Mouse (Mus musculus) G1E (cell line): Measurements from ENCODE around the gene Top2a. TPM values are rescaled to one million over a fixed set of nuclear protein-coding genes. Genes with fewer than 3 reads are reported as not detected.

ENCODE experiments used
- ATAC-seq: 2 replicates; pipeline ENCODE4 v1.8.0; 2016; ENCODE audit warnings: mild to moderate bottlenecking; ENCODE audit not compliant: insufficient number of reproducible peaks, poor library complexity, low FRiP score, severe bottlenecking; ENCODE audit errors: extremely low read depth
- DNase-seq: peaks from one replicate; pipeline ENCODE4 v3.0.0; 2012; ENCODE audit warnings: low spot score
- H3K27me3 ChIP-seq: 2 replicates; pipeline ENCODE4 v1.6.1; 2012; ENCODE audit warnings: mild to moderate bottlenecking, low read length, inconsistent platforms; ENCODE audit not compliant: insufficient read depth
- H3K36me3 ChIP-seq: replicated peaks from 2 replicates; pipeline ENCODE3; 2012; ENCODE audit warnings: mild to moderate bottlenecking, inconsistent platforms
- H3K4me1 ChIP-seq: 2 replicates; pipeline ENCODE4 v1.6.1; 2012; ENCODE audit warnings: low read depth, low read length, inconsistent platforms, mixed read lengths; ENCODE audit not compliant: insufficient read depth
- H3K4me3 ChIP-seq: 2 replicates; pipeline ENCODE4 v1.5.1; 2012; ENCODE audit warnings: low read depth, mild to moderate bottlenecking, inconsistent platforms, low read length, moderate library complexity, mixed read lengths
- H3K9me3 ChIP-seq: replicated peaks from 2 replicates; pipeline ENCODE4 v1.6.1; 2012; ENCODE audit warnings: inconsistent platforms
- CTCF ChIP-seq: IDR thresholded peaks from 2 replicates; pipeline ENCODE4 v1.5.1; 2012; ENCODE audit warnings: low read depth, low read length, inconsistent platforms, mixed read lengths
- GATA1 ChIP-seq: IDR thresholded peaks from 2 replicates; pipeline ENCODE4 v1.6.1; 2012; ENCODE audit warnings: borderline replicate concordance, low read length, inconsistent platforms, mixed read lengths
- GATA2 ChIP-seq: IDR thresholded peaks from 2 replicates; pipeline ENCODE4 v1.6.1; 2012; ENCODE audit warnings: low read depth, low read length, inconsistent platforms, borderline replicate concordance
- POLR2AphosphoS5 ChIP-seq: IDR thresholded peaks from 2 replicates; pipeline ENCODE4 v1.6.1; 2012; ENCODE audit warnings: low read depth, low read length, inconsistent platforms; ENCODE audit not compliant: insufficient replicate concordance
- TAL1 ChIP-seq: conservative IDR thresholded peaks from 2 replicates; pipeline ENCODE4 v1.6.1; 2012; ENCODE audit warnings: low read depth, low read length, inconsistent platforms, mixed read lengths
- polyA plus RNA-seq: library from polyadenylated mRNA; stranded (reverse); fragments of >175 nt; gene quantifications from 2 replicates; pipeline ENCODE4 v1.2.3, GENCODE M21; 2012
- total RNA-seq, 2 experiments: library from RNA; stranded (forward) in 1 of 2; stranded (reverse) in 1 of 2; fragments of 200-1000 nt in 1 of 2; fragments of >200 nt in 1 of 2; fragmentation: Nextera tagmentation in 1 of 2; gene quantifications; 2 replicates each; pipeline ENCODE4 v1.2.3; 2014 to 2017

Gene Top2a
- total and polyA plus RNA-seq, 3 experiments, result 89.9 to 752 (median 497) TPM

- no peak for ATAC-seq
Measured at GRCm38 (mm10) chr11:98952736-98953135, 71.3 kb downstream of the Top2a start.

GRCm38 (mm10) chr11:98952111-98952510 is 71.9 kb downstream of the Top2a start:
- no peak for ATAC-seq

More at GRCm38 (mm10) chr11:98952736-98953135, 71.3 kb downstream of the Top2a start:
- Histone ChIP-seq H3K27me3 (no peaks in the 10 kb centered on the region), H3K4me3 (no peak overlapping the region), H3K4me1 (peaks cover 98% of the 10 kb centered on the region), H3K36me3 (peaks cover 67% of the 10 kb centered on the region), H3K9me3 (no peaks in the 10 kb centered on the region)
- no peak for TF ChIP-seq GATA1
- no peak for TF ChIP-seq GATA2
- TF ChIP-seq CTCF, result no peak
- TF ChIP-seq TAL1, result no peak
- no peak for TF ChIP-seq POLR2AphosphoS5
- DNase-seq, result no peak

GRCm38 (mm10) chr11:98951026-98951906 is 72.7 kb downstream of the Top2a start:
- Histone ChIP-seq H3K9me3 (no peaks in the 10 kb centered on the region), H3K4me3 (peak overlapping the region; percentile 14; the same call in 1 of the 2 replicates), H3K27me3 (no peaks in the 10 kb centered on the region), H3K36me3 (peaks cover 57% of the 10 kb centered on the region), H3K4me1 (peaks cover 96% of the 10 kb centered on the region)
- DNase-seq, result no peak
- TF ChIP-seq POLR2AphosphoS5, result no peak
- no peak for TF ChIP-seq GATA1
- TF ChIP-seq TAL1, result no peak
- TF ChIP-seq CTCF, result no peak
- TF ChIP-seq GATA2, result no peak
- no peak for ATAC-seq

More at GRCm38 (mm10) chr11:98952111-98952510, 71.9 kb downstream of the Top2a start:
- peaks cover 99% of the 10 kb centered on the region for H3K4me1 ChIP-seq
- no peak for DNase-seq
- no peaks in the 10 kb centered on the region for H3K9me3 ChIP-seq
- no peaks in the 10 kb centered on the region for H3K27me3 ChIP-seq
- peaks cover 63% of the 10 kb centered on the region for H3K36me3 ChIP-seq
- H3K4me3 ChIP-seq, result no peak overlapping the region
- TF ChIP-seq TAL1, result no peak
- no peak for TF ChIP-seq GATA1
- no peak for TF ChIP-seq POLR2AphosphoS5
- no peak for TF ChIP-seq GATA2
- TF ChIP-seq CTCF, result no peak

GRCm38 (mm10) chr11:98950484-98950883 is 73.5 kb downstream of the Top2a start:
- TF ChIP-seq GATA1 (no peak), GATA2 (no peak), CTCF (no peak), TAL1 (no peak), POLR2AphosphoS5 (no peak)
- peaks cover 62% of the 10 kb centered on the region for H3K36me3 ChIP-seq
- H3K27me3 ChIP-seq, result no peaks in the 10 kb centered on the region
- ATAC-seq (no peak), DNase-seq (no peak)
- H3K4me1 ChIP-seq, result peaks cover 97% of the 10 kb centered on the region
- peak overlapping the region; percentile 66; the same call in 1 of the 2 replicates for H3K4me3 ChIP-seq
- H3K9me3 ChIP-seq, result no peaks in the 10 kb centered on the region

- DNase-seq, result no peak
- TF ChIP-seq TAL1, result no peak
- no peak for TF ChIP-seq POLR2AphosphoS5
- TF ChIP-seq CTCF, result no peak
- TF ChIP-seq GATA1, result no peak
- TF ChIP-seq GATA2, result no peak
- H3K27me3 ChIP-seq, result no peaks in the 10 kb centered on the region
- peak overlapping the region; percentile 66; the same call in 1 of the 2 replicates for H3K4me3 ChIP-seq
- H3K4me1 ChIP-seq, result peaks cover 97% of the 10 kb centered on the region
- peaks cover 64% of the 10 kb centered on the region for H3K36me3 ChIP-seq
- H3K9me3 ChIP-seq, result no peaks in the 10 kb centered on the region
- no peak for ATAC-seq
Measured at GRCm38 (mm10) chr11:98949958-98950460, 74.0 kb downstream of the Top2a start.

- ATAC-seq, result no peak
- DNase-seq, result peak; percentile 49
- H3K36me3 ChIP-seq, result peaks cover 65% of the 10 kb centered on the region
- peaks cover 97% of the 10 kb centered on the region for H3K4me1 ChIP-seq
- peak overlapping the region; percentile 66; the same call in 1 of the 2 replicates for H3K4me3 ChIP-seq
- TF ChIP-seq POLR2AphosphoS5 (no peak), GATA1 (no peak), TAL1 (no peak), GATA2 (no peak), CTCF (no peak)
- no peaks in the 10 kb centered on the region for H3K27me3 ChIP-seq
- H3K9me3 ChIP-seq, result no peaks in the 10 kb centered on the region
Measured at GRCm38 (mm10) chr11:98949242-98949957, 74.6 kb downstream of the Top2a start.
